Mouse (Mus musculus) stomach, embryonic 14.5 days (tissue): ENCODE data around the gene Cfap77. TPM values are rescaled to one million over a fixed set of nuclear protein-coding genes. Genes with fewer than 3 reads are reported as not detected.

Source experiments
- ATAC-seq: fragments of 200-750 bp; cut with Nextera tagmentation; 2 replicates; pipeline ENCODE4 v1.8.0; 2017; ENCODE audit warnings: low read depth, moderate TSS enrichment; ENCODE audit not compliant: insufficient number of reproducible peaks, insufficient read depth, low FRiP score
- H3K27ac ChIP-seq: fragments of 300-500 bp; sonication (generic); 2 replicates; pipeline ENCODE4 v1.5.1; 2014; ENCODE audit warnings: mild to moderate bottlenecking, low read length, moderate library complexity, mixed read lengths
- H3K27me3 ChIP-seq: fragments of 300-500 bp; sonication (generic); 2 replicates; pipeline ENCODE4 v1.6.1; 2014; ENCODE audit warnings: low read length, control low read depth, mixed read lengths; ENCODE audit not compliant: control insufficient read depth, insufficient read depth
- H3K36me3 ChIP-seq: fragments of 300-500 bp; sonication (generic); 2 replicates; pipeline ENCODE4 v1.6.1; 2014; ENCODE audit warnings: mild to moderate bottlenecking, control low read depth, low read length, moderate library complexity, mixed read lengths; ENCODE audit not compliant: control insufficient read depth, insufficient read depth
- H3K4me1 ChIP-seq: fragments of 300-500 bp; sonication (generic); 2 replicates; pipeline ENCODE4 v1.6.1; 2014; ENCODE audit warnings: low read length, control low read depth, mixed read lengths; ENCODE audit not compliant: control insufficient read depth, insufficient read depth
- H3K4me2 ChIP-seq: fragments of 300-500 bp; sonication (generic); replicated peaks from 2 replicates; pipeline ENCODE4 v1.6.1; 2014; ENCODE audit warnings: low read depth, low read length, control low read depth
- H3K4me3 ChIP-seq: fragments of 300-500 bp; sonication (generic); 2 replicates; pipeline ENCODE4 v1.5.1; 2014; ENCODE audit warnings: low read depth, low read length, control low read depth
- H3K9ac ChIP-seq: fragments of 300-500 bp; sonication (generic); replicated peaks from 2 replicates; pipeline ENCODE4 v1.6.1; 2014; ENCODE audit warnings: low read depth, mild to moderate bottlenecking, control low read depth, low read length, moderate library complexity, mixed read lengths
- H3K9me3 ChIP-seq: fragments of 300-500 bp; sonication (generic); 2 replicates; pipeline ENCODE4 v1.6.1; 2016; ENCODE audit warnings: low read depth, low read length, control low read depth; ENCODE audit not compliant: control insufficient read depth
- WGBS: fragments of 180-500 bp; shearing (Covaris S2); extraction: QIAGEN DNeasy Blood & Tissue Kit; methylation state at CpG from one replicate; pipeline ENCODE4 v1.1.7; 2014; 5-methylcytosine and 5-hydroxymethylcytosine counted together
- polyA plus RNA-seq: library from polyadenylated mRNA; unstranded; fragments of >200 nt; fragmentation: Nextera tagmentation; extraction: Ambion mirVana; gene quantifications from 2 replicates; pipeline ENCODE4 v1.2.1, GENCODE M21; 2014

Gene Cfap77
- polyA plus RNA-seq, 1 experiment from 2014 or later = 0.59 TPM

- no peak for ATAC-seq
- no peak overlapping the region for H3K4me3 ChIP-seq
- no peak overlapping the region for H3K27ac ChIP-seq
- H3K4me1 ChIP-seq = no peaks in the 10 kb centered on the region
- 2% methylated on average over 4 of the region's 4 CpGs for WGBS
- peaks cover 61% of the 10 kb centered on the region for H3K27me3 ChIP-seq
- H3K9ac ChIP-seq = no peak overlapping the region
- H3K36me3 ChIP-seq = no peaks in the 10 kb centered on the region
- H3K4me2 ChIP-seq = no peak overlapping the region
- no peaks in the 10 kb centered on the region for H3K9me3 ChIP-seq
Observed at GRCm38 (mm10) chr2:28919001-28919400, 135.9 kb downstream of the Cfap77 start.

- Histone ChIP-seq H3K4me3 (0 out of 2 replicates have a peak overlapping the region, but pooled peaks have one; percentile 5), H3K27me3 (peaks cover 65% of the 10 kb centered on the region), H3K4me2 (0 out of 2 replicates have a peak overlapping the region, but pooled peaks have one; percentile 10), H3K9me3 (no peaks in the 10 kb centered on the region), H3K9ac (no peak overlapping the region), H3K36me3 (no peaks in the 10 kb centered on the region), H3K27ac (no peak overlapping the region), H3K4me1 (no peaks in the 10 kb centered on the region)
- no peak for ATAC-seq
- WGBS = 1% methylated on average over 73 of the region's 73 CpGs
Observed at GRCm38 (mm10) chr2:28917518-28918361, 137.1 kb downstream of the Cfap77 start.

DNA sequence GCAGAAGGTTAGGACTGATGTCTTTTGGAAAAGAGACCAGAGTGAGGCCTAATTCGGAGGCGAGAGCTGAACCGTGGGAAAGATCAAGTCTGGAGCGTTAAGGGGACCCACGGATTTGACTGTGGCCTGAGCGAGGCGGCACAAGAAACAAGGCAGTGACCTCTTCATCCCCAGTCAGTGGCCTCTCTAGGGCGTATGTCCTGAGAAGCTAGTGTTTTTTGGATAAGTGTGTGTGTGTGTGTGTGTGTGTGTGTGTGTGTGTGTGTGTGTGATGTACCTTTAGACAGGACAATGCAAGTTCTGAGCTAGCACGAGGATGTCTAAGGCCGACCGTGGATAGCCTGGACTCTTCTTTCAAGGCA, 137.7 kb downstream of the Cfap77 start:
- 4% methylated on average over 11 of the region's 11 CpGs for WGBS

DNA sequence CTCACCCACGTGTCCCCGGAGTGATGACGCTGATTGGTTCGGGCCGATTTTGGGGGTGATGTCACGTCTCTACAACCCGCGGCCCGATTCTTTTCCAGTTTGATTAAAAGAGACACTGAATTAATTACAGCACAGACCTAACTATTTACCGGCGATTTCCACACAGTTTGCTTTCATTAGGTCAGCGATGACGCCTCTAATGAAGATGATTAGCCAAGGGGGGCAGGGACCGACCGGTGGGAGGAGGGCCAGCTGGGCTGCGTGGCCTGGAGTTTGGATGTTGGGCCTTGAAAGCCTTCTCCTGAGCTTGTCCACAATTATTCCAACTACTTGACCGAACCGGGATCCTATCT, 138.4 kb downstream of the Cfap77 start, which contains the start of gene Barhl1:
Gene Barhl1 (minus strand): TSS at position 156 of the 353 bp plus-strand sequence.
- H3K4me2 ChIP-seq = no peak within 1 kb of the TSS
- 0 out of 2 replicates have a peak within 1 kb of the TSS, but pooled peaks have one; percentile 2 for H3K4me3 ChIP-seq
- WGBS = 3% methylated on average over 18 of the region's 18 CpGs
- H3K36me3 ChIP-seq = no peaks in the 10 kb centered on the region
- no peaks in the 10 kb centered on the region for H3K4me1 ChIP-seq
- no peak within 1 kb of the TSS for H3K9ac ChIP-seq
- peaks cover 69% of the 10 kb centered on the region for H3K27me3 ChIP-seq
- no peak for ATAC-seq
- H3K9me3 ChIP-seq = no peaks in the 10 kb centered on the region
- H3K27ac ChIP-seq = no peak within 1 kb of the TSS

More for the DNA sequence above, 137.7 kb downstream of the Cfap77 start:
- peaks cover 65% of the 10 kb centered on the region for H3K27me3 ChIP-seq
- no peak overlapping the region for H3K4me3 ChIP-seq
- H3K4me2 ChIP-seq = no peak overlapping the region
- H3K9me3 ChIP-seq = no peaks in the 10 kb centered on the region
- no peak overlapping the region for H3K9ac ChIP-seq
- no peaks in the 10 kb centered on the region for H3K4me1 ChIP-seq
- no peak for ATAC-seq
- no peaks in the 10 kb centered on the region for H3K36me3 ChIP-seq
- no peak overlapping the region for H3K27ac ChIP-seq

- WGBS = 2% methylated on average over 50 of the region's 50 CpGs
- H3K9ac ChIP-seq = no peak overlapping the region
- H3K27ac ChIP-seq = no peak overlapping the region
- no peaks in the 10 kb centered on the region for H3K9me3 ChIP-seq
- H3K4me2 ChIP-seq = no peak overlapping the region
- no peaks in the 10 kb centered on the region for H3K4me1 ChIP-seq
- 0 out of 2 replicates have a peak overlapping the region, but pooled peaks have one; percentile 2 for H3K4me3 ChIP-seq
- H3K36me3 ChIP-seq = no peaks in the 10 kb centered on the region
- peak; percentile 80; the same call in 1 of the 2 replicates for ATAC-seq
- peaks cover 75% of the 10 kb centered on the region for H3K27me3 ChIP-seq
Observed at GRCm38 (mm10) chr2:28915768-28916512, 138.9 kb downstream of the Cfap77 start.

DNA sequence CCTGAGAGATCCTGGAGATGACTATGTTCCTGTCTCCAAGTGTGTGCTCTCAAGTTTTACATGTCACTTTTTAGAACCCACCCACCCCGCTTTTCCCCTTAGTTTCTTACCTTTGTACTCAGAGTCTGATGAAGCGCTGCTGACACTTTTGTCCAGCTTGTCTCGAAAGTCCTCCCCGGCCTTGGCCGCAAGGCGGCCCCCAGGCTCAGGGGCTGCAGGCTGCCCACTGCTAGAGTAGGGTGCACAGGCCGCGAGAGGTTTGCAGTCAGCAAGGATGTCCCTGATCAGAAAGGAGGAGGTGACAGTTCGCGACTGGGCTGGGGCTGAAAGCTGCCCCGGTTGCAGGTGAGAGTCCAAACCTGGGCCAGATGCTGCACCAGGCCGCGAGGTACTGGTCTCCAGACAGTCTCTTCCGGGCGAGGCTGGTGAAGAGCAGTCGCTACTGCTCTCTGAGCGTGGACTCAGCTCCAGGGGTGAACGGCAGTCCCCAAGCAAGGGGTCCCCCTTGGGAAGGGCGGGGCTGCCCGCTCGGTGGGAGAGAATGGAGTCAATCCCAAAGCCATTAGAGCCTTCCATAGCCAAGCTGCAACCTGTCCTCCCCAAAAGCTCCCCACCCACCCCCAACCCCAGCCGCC, 139.6 kb downstream of the Cfap77 start:
- no peak overlapping the region for H3K4me2 ChIP-seq
- H3K9ac ChIP-seq = no peak overlapping the region
- 3% methylated on average over 22 of the region's 22 CpGs for WGBS
- no peaks in the 10 kb centered on the region for H3K36me3 ChIP-seq
- H3K27ac ChIP-seq = no peak overlapping the region
- H3K27me3 ChIP-seq = peaks cover 78% of the 10 kb centered on the region
- no peaks in the 10 kb centered on the region for H3K4me1 ChIP-seq
- no peaks in the 10 kb centered on the region for H3K9me3 ChIP-seq
- ATAC-seq = no peak
- H3K4me3 ChIP-seq = no peak overlapping the region

DNA sequence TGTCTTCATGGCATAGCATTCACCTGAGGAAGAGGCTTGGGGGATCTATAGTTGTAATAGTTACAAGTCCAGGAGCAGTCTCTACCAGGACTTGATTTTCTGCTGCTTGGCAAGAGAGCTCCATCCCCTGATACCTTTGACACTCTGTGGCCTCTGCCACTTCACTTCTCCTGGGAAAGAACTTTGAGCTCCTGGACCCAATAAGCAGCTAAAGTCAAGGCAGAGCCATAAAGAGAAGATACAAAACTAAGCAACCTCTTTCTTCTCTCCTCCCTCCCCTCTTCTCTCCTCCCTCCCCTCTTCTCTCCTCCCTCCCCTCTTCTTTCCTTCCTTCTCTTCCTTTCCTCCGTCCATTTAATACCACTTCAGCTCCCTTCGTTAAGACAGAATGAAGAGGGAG, 140.7 kb downstream of the Cfap77 start:
- Histone ChIP-seq H3K27me3 (peaks cover 80% of the 10 kb centered on the region), H3K4me3 (no peak overlapping the region), H3K27ac (no peak overlapping the region), H3K4me2 (no peak overlapping the region), H3K4me1 (no peaks in the 10 kb centered on the region), H3K9me3 (no peaks in the 10 kb centered on the region), H3K36me3 (no peaks in the 10 kb centered on the region), H3K9ac (no peak overlapping the region)
- ATAC-seq = no peak
- 3% methylated on average over 2 of the region's 2 CpGs for WGBS

DNA sequence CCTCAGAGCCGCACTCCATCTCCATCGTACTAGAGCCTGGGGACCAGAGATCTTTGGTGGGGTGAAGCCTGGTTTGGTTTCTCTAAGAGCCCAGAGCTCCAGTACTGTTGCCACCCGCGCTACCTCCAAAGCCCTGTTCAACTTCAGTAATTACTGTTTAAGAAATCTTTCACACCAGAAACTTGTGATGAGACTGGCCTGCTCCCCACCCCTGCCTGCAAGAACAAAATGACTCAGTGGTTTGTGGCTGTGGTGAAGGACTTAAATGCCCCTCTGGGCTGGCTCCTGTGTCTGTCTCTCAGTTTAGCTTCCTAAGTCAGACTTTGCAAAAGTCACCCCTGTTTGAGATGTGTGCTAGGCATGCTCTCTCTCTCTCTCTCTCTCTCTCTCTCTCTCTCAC, 141.9 kb downstream of the Cfap77 start:
- Histone ChIP-seq H3K4me2 (no peak overlapping the region), H3K4me3 (no peak overlapping the region), H3K9ac (no peak overlapping the region), H3K27me3 (peaks cover 83% of the 10 kb centered on the region), H3K9me3 (no peaks in the 10 kb centered on the region), H3K4me1 (peaks cover 5% of the 10 kb centered on the region; the same call in 1 of the 2 replicates), H3K27ac (no peak overlapping the region), H3K36me3 (no peaks in the 10 kb centered on the region)
- no peak for ATAC-seq
- 5% methylated on average over 4 of the region's 4 CpGs for WGBS
